Comparison of ENCODE assay signal across 11 mouse cellular contexts in genomic region chr11:80851859-80852258, GRCm38 (mm10). TPM values are rescaled to one million over a fixed set of nuclear protein-coding genes. Genes with fewer than 3 reads are reported as not detected.
DNase-seq lines count a peak whose midpoint lies in the region; ATAC-seq and TF ChIP-seq lines count a peak whose summit lies in the region.
"Had no signal": no experiment of that assay in that cellular context is flagged by ENCODE, and none has a peak within 500 bp of the region (broad histone marks: within the 10 kb centered on the region; RNA-seq: fewer than 3 reads in every experiment).

No protein-coding gene starts in this region.

- peak; percentile 39 for TF ChIP-seq CTCF in hindbrain, postnatal 0 days (IDR thresholded peaks at IDR 0.05; ENCODE audit: low read depth)
- peak; percentile 16 for TF ChIP-seq CTCF in ES-Bruce4 (IDR thresholded peaks at IDR 0.05; ENCODE audit: low read depth, low read length)
- peak; percentile 26; the same call in 1 of the 2 replicates for TF ChIP-seq CTCF in cortical plate, adult 2 months (IDR thresholded peaks at IDR 0.05; ENCODE audit: extremely low read depth, insufficient read depth, low read length)
- peak; percentile 73 for TF ChIP-seq CTCF in lung, postnatal 0 days (IDR thresholded peaks at IDR 0.05)

- TF ChIP-seq EP300 in ES-Bruce4 (IDR thresholded peaks at IDR 0.05; ENCODE audit: insufficient read depth, low read depth, low read length), result no peak
- TF ChIP-seq EP300 in lung, postnatal 0 days (IDR thresholded peaks at IDR 0.05), result no peak

- no peak overlapping the region for H3K9ac ChIP-seq in hindbrain, postnatal 0 days (replicated peaks; ENCODE audit: low read length)
- H3K9ac ChIP-seq in hindbrain, embryonic 12.5 days, result no peak overlapping the region
- H3K9ac ChIP-seq in ES-Bruce4 (ENCODE audit: low read depth, poor library complexity, severe bottlenecking), result no peak overlapping the region
- no peak overlapping the region for H3K9ac ChIP-seq in lung, postnatal 0 days (replicated peaks; ENCODE audit: low read depth)

- no peak for ATAC-seq in hindbrain, postnatal 0 days
- ATAC-seq in hindbrain, embryonic 12.5 days (ENCODE audit: low FRiP score), result no peak
- no peak for ATAC-seq in lung, postnatal 0 days

- 50% methylated on average over 5 of the region's 5 CpGs for WGBS in hindbrain, postnatal 0 days
- 42% methylated on average over 5 of the region's 5 CpGs for WGBS in hindbrain, embryonic 12.5 days
- WGBS in lung, postnatal 0 days, result 34% methylated on average over 5 of the region's 5 CpGs

- DNase-seq in hindbrain, postnatal 0 days (ENCODE audit: low spot score), result no peak
- DNase-seq in lung, postnatal 0 days (ENCODE audit: low spot score), result peak; percentile 56
- DNase-seq in layer of hippocampus, adult 18-20 months (ENCODE audit: low spot score in 2 of 2), result no peak
- DNase-seq in layer of hippocampus, postnatal 25 days (ENCODE audit: extremely low spot score in 1 of 2, low spot score in 1 of 2), result no peak
- no peak for DNase-seq in spleen, postnatal 4 days (ENCODE audit: low spot score in 2 of 2)
- DNase-seq: right cerebral cortex, postnatal 4 days had no signal

- TF ChIP-seq POLR2A in ES-Bruce4 (IDR thresholded peaks at IDR 0.05; ENCODE audit: insufficient read depth, low read length), result no peak
- TF ChIP-seq POLR2A in cortical plate, adult 2 months (IDR thresholded peaks at IDR 0.05; ENCODE audit: extremely low read depth, insufficient read depth, low read length), result no peak

- H3K4me3 ChIP-seq in hindbrain, postnatal 0 days (ENCODE audit: low read length), result no peak overlapping the region
- no peak overlapping the region for H3K4me3 ChIP-seq in hindbrain, embryonic 12.5 days
- no peak overlapping the region for H3K4me3 ChIP-seq in ES-Bruce4 (ENCODE audit: low read depth, low read length)
- no peak overlapping the region for H3K4me3 ChIP-seq in cortical plate, adult 2 months (ENCODE audit: insufficient read depth, low read length)
- no peak overlapping the region for H3K4me3 ChIP-seq in lung, postnatal 0 days (ENCODE audit: low read depth, low read length)

- no peaks in the 10 kb centered on the region for H3K27me3 ChIP-seq in hindbrain, postnatal 0 days (ENCODE audit: insufficient read depth, low read length)
- H3K27me3 ChIP-seq in hindbrain, embryonic 12.5 days, result no peaks in the 10 kb centered on the region
- H3K27me3 ChIP-seq in ES-Bruce4 (ENCODE audit: control insufficient read depth, insufficient read depth, low read length, poor library complexity, severe bottlenecking), result no peaks in the 10 kb centered on the region
- H3K27me3 ChIP-seq in lung, postnatal 0 days (replicated peaks; ENCODE audit: insufficient read depth, low read length), result no peaks in the 10 kb centered on the region

- H3K9me3 ChIP-seq in hindbrain, postnatal 0 days (ENCODE audit: low read length), result no peaks in the 10 kb centered on the region
- H3K9me3 ChIP-seq in hindbrain, embryonic 12.5 days (replicated peaks), result no peaks in the 10 kb centered on the region
- H3K9me3 ChIP-seq in ES-Bruce4 (replicated peaks; ENCODE audit: control insufficient read depth, insufficient read depth, low read length, poor library complexity, severe bottlenecking), result no peaks in the 10 kb centered on the region
- no peaks in the 10 kb centered on the region for H3K9me3 ChIP-seq in lung, postnatal 0 days (ENCODE audit: low read length)

- no peaks in the 10 kb centered on the region for H3K4me1 ChIP-seq in hindbrain, postnatal 0 days (ENCODE audit: insufficient read depth, low read length)
- H3K4me1 ChIP-seq in hindbrain, embryonic 12.5 days, result no peaks in the 10 kb centered on the region
- no peaks in the 10 kb centered on the region for H3K4me1 ChIP-seq in ES-Bruce4 (ENCODE audit: control insufficient read depth, insufficient read depth, low read length)
- peaks cover 3% of the 10 kb centered on the region for H3K4me1 ChIP-seq in cortical plate, adult 2 months (ENCODE audit: control insufficient read depth, insufficient read depth, low read length)
- H3K4me1 ChIP-seq in lung, postnatal 0 days (ENCODE audit: insufficient read depth, low read depth, low read length), result no peaks in the 10 kb centered on the region

- H3K36me3 ChIP-seq in hindbrain, postnatal 0 days (ENCODE audit: insufficient read depth, low read length), result no peaks in the 10 kb centered on the region
- H3K36me3 ChIP-seq in hindbrain, embryonic 12.5 days, result no peaks in the 10 kb centered on the region
- H3K36me3 ChIP-seq in ES-Bruce4 (ENCODE audit: control insufficient read depth, insufficient read depth, low read length, poor library complexity, severe bottlenecking), result no peaks in the 10 kb centered on the region
- H3K36me3 ChIP-seq in lung, postnatal 0 days (ENCODE audit: insufficient read depth, low read length), result no peaks in the 10 kb centered on the region

- no peak overlapping the region for H3K4me2 ChIP-seq in hindbrain, postnatal 0 days (ENCODE audit: low read depth, low read length)
- no peak overlapping the region for H3K4me2 ChIP-seq in hindbrain, embryonic 12.5 days (replicated peaks)
- no peak overlapping the region for H3K4me2 ChIP-seq in lung, postnatal 0 days (replicated peaks; ENCODE audit: low read depth, low read length)

- H3K27ac ChIP-seq in hindbrain, postnatal 0 days, result no peak overlapping the region
- no peak overlapping the region for H3K27ac ChIP-seq in hindbrain, embryonic 12.5 days
- H3K27ac ChIP-seq in ES-Bruce4 (ENCODE audit: insufficient read depth, low read length), result no peak overlapping the region
- no peak overlapping the region for H3K27ac ChIP-seq in cortical plate, adult 2 months (ENCODE audit: insufficient read depth, low read length)
- H3K27ac ChIP-seq in lung, postnatal 0 days (ENCODE audit: low read length), result no peak overlapping the region

RNA-seq across cellular contexts. Expression of gene Spaca3, which starts 6.3 kb away (rescaled TPM):
- not detected in 2 replicates for total RNA-seq in hindbrain, postnatal 0 days (2014; rRNA removed)
- polyA plus RNA-seq in hindbrain, postnatal 0 days (2015; fragmentation: Nextera tagmentation; extraction: Ambion mirVana), result not detected in 2 replicates
- polyA plus RNA-seq in hindbrain, embryonic 12.5 days (2016; fragmentation: Nextera tagmentation; extraction: Ambion mirVana), result not detected in 2 replicates
- not detected in 2 replicates for polyA plus RNA-seq in ES-Bruce4 (2011; ENCODE audit: insufficient read depth, insufficient read length, low read depth, missing spikeins)
- not detected in 2 replicates for polyA plus RNA-seq in cortical plate, adult 2 months (2012; rRNA removed)
- not detected in 2 replicates for polyA plus RNA-seq in lung, postnatal 0 days (2015; fragmentation: Nextera tagmentation; extraction: Ambion mirVana)
- not detected for total RNA-seq in layer of hippocampus, adult 18-20 months (2021)
- total RNA-seq in layer of hippocampus, postnatal 25 days (2021), result not detected
- polyA plus RNA-seq: heart, embryonic 14.5 days; lung, embryonic 16.5 days had no signal

RNA-seq across cellular contexts. Expression of gene Tmem98, which starts 41.9 kb away (rescaled TPM):
- 19.8 and 23.0 TPM in 2 replicates for total RNA-seq in hindbrain, postnatal 0 days (2014; rRNA removed)
- 20.0 and 20.6 TPM in 2 replicates for polyA plus RNA-seq in hindbrain, postnatal 0 days (2015; fragmentation: Nextera tagmentation; extraction: Ambion mirVana)
- 67.4 and 69.5 TPM in 2 replicates for polyA plus RNA-seq in hindbrain, embryonic 12.5 days (2016; fragmentation: Nextera tagmentation; extraction: Ambion mirVana)
- polyA plus RNA-seq in ES-Bruce4 (2011; ENCODE audit: insufficient read depth, insufficient read length, low read depth, missing spikeins), result 13.1 and 16.8 TPM in 2 replicates
- 19.3 and 22.7 TPM in 2 replicates for polyA plus RNA-seq in cortical plate, adult 2 months (2012; rRNA removed)
- 72.1 and 82.0 TPM in 2 replicates for polyA plus RNA-seq in lung, postnatal 0 days (2015; fragmentation: Nextera tagmentation; extraction: Ambion mirVana)
- total RNA-seq in layer of hippocampus, adult 18-20 months (2021), result 10 to 100 TPM in 1 of 2 experiments, 1 to 10 TPM in 1; 9.0 to 10.6 TPM
- total RNA-seq in layer of hippocampus, postnatal 25 days (2021), result 10 to 100 TPM; 10.3 to 11.2 TPM

Comparison
In these comparisons a context has a peak if more than half of its experiments do, and no peak if none do; other contexts are left out.
1. CTCF ChIP-seq: peak in every context shown above with its lines; median percentile 73 in lung, postnatal 0 days; 39 in hindbrain, postnatal 0 days; 26 in cortical plate, adult 2 months; 16 in ES-Bruce4.